Mouse (Mus musculus): Measurements from ENCODE around the gene Elk3. TPM values are rescaled to one million over a fixed set of nuclear protein-coding genes. Genes with fewer than 3 reads are reported as not detected.
A peak's percentile ranks its signal among the peaks of the same experiment; 100 is the strongest.
"Not testable (repeated sequence)": the region's sequence is repeated elsewhere in the genome, so short reads cannot be mapped to it uniquely, and the experiment has no call there.

The Elk3 gene
- 7.9 and 11.3 TPM in 2 replicates for polyA plus RNA-seq (2014; fragmentation: Nextera tagmentation; extraction: Ambion mirVana)

GRCm38 (mm10) chr10:93310721-93311411, at the start of gene Elk3:
Gene Elk3 (minus strand): TSS chr10:93311135.
- H3K4me1 ChIP-seq (replicated peaks; ENCODE audit: control insufficient read depth, insufficient read depth, low read length), result peaks cover 8% of the 10 kb centered on the region
- 2% methylated on average over 52 of the region's 53 CpGs for WGBS
- H3K36me3 ChIP-seq (replicated peaks; ENCODE audit: control insufficient read depth, insufficient read depth), result no peaks in the 10 kb centered on the region
- H3K9ac ChIP-seq, result peak within 1 kb of the TSS; percentile 77
- H3K27ac ChIP-seq, result peak within 1 kb of the TSS; percentile 78
- 0 out of 2 replicates have a peak, but pooled peaks cover 4% of the 10 kb centered on the region for H3K9me3 ChIP-seq (ENCODE audit: control insufficient read depth, low read length)
- DNase-seq (ENCODE audit: low spot score) (peak; percentile 50), ATAC-seq (ENCODE audit: low FRiP score) (peak; percentile 73)
- peaks cover 8% of the 10 kb centered on the region; the same call in 1 of the 2 replicates for H3K27me3 ChIP-seq (ENCODE audit: control insufficient read depth, insufficient read depth, low read length)
- peak within 1 kb of the TSS; percentile 60 for H3K4me3 ChIP-seq (replicated peaks; ENCODE audit: low read length)
- H3K4me2 ChIP-seq (replicated peaks), result peak within 1 kb of the TSS; percentile 99

- H3K9ac ChIP-seq, result no peak overlapping the region
- H3K27ac ChIP-seq, result no peak overlapping the region
- H3K4me3 ChIP-seq (replicated peaks; ENCODE audit: low read length), result no peak overlapping the region
- DNase-seq (ENCODE audit: low spot score) (no peak), ATAC-seq (ENCODE audit: low FRiP score) (no peak)
- H3K4me2 ChIP-seq (replicated peaks), result no peak overlapping the region
- no peaks in the 10 kb centered on the region for H3K9me3 ChIP-seq (ENCODE audit: control insufficient read depth, low read length)
- no peaks in the 10 kb centered on the region for H3K36me3 ChIP-seq (replicated peaks; ENCODE audit: control insufficient read depth, insufficient read depth)
- no peaks in the 10 kb centered on the region for H3K27me3 ChIP-seq (ENCODE audit: control insufficient read depth, insufficient read depth, low read length)
- no peaks in the 10 kb centered on the region for H3K4me1 ChIP-seq (replicated peaks; ENCODE audit: control insufficient read depth, insufficient read depth, low read length)
- WGBS, result 57% methylated on average over 3 of the region's 3 CpGs
These were observed 49.7 kb upstream of the Elk3 start for GRCm38 (mm10) chr10:93360623-93361022.

GRCm38 (mm10) chr10:93360190-93360589, 49.3 kb upstream of the Elk3 start:
- H3K4me2 ChIP-seq (replicated peaks); DNase-seq (ENCODE audit: low spot score); H3K4me3 ChIP-seq (replicated peaks; ENCODE audit: low read length); H3K36me3 ChIP-seq (replicated peaks; ENCODE audit: control insufficient read depth, insufficient read depth); H3K27ac ChIP-seq; ATAC-seq (ENCODE audit: low FRiP score); H3K27me3 ChIP-seq (ENCODE audit: control insufficient read depth, insufficient read depth, low read length); H3K9me3 ChIP-seq (ENCODE audit: control insufficient read depth, low read length); H3K4me1 ChIP-seq (replicated peaks; ENCODE audit: control insufficient read depth, insufficient read depth, low read length); H3K9ac ChIP-seq: not testable (repeated sequence)
- 76% methylated on average over 4 of the region's 4 CpGs for WGBS

- H3K9me3 ChIP-seq (ENCODE audit: control insufficient read depth, low read length), result no peaks in the 10 kb centered on the region
- 71% methylated on average over 7 of the region's 7 CpGs for WGBS
These were observed 48.5 kb upstream of the Elk3 start for GRCm38 (mm10) chr10:93359339-93359863.

GRCm38 (mm10) chr10:93358878-93359277, 47.9 kb upstream of the Elk3 start:
- Histone ChIP-seq H3K4me3 (replicated peaks; ENCODE audit: low read length) (no peak overlapping the region), H3K27me3 (ENCODE audit: control insufficient read depth, insufficient read depth, low read length) (no peaks in the 10 kb centered on the region), H3K4me2 (replicated peaks) (no peak overlapping the region), H3K4me1 (replicated peaks; ENCODE audit: control insufficient read depth, insufficient read depth, low read length) (no peaks in the 10 kb centered on the region), H3K9ac (no peak overlapping the region), H3K9me3 (ENCODE audit: control insufficient read depth, low read length) (no peaks in the 10 kb centered on the region), H3K36me3 (replicated peaks; ENCODE audit: control insufficient read depth, insufficient read depth) (no peaks in the 10 kb centered on the region), H3K27ac (no peak overlapping the region)
- ATAC-seq (ENCODE audit: low FRiP score) (no peak), DNase-seq (ENCODE audit: low spot score) (no peak)
- WGBS, result 87% methylated on average over 4 of the region's 4 CpGs

More at GRCm38 (mm10) chr10:93359339-93359863, 48.5 kb upstream of the Elk3 start:
- Histone ChIP-seq H3K4me3 (replicated peaks; ENCODE audit: low read length) (no peak overlapping the region), H3K27me3 (ENCODE audit: control insufficient read depth, insufficient read depth, low read length) (no peaks in the 10 kb centered on the region), H3K36me3 (replicated peaks; ENCODE audit: control insufficient read depth, insufficient read depth) (no peaks in the 10 kb centered on the region), H3K4me1 (replicated peaks; ENCODE audit: control insufficient read depth, insufficient read depth, low read length) (no peaks in the 10 kb centered on the region), H3K4me2 (replicated peaks) (no peak overlapping the region), H3K27ac (no peak overlapping the region), H3K9ac (no peak overlapping the region)
- DNase-seq (ENCODE audit: low spot score) (no peak), ATAC-seq (ENCODE audit: low FRiP score) (no peak)

GRCm38 (mm10) chr10:93357162-93357561, 46.2 kb upstream of the Elk3 start:
- Histone ChIP-seq H3K27ac (no peak overlapping the region), H3K36me3 (replicated peaks; ENCODE audit: control insufficient read depth, insufficient read depth) (no peaks in the 10 kb centered on the region), H3K4me3 (replicated peaks; ENCODE audit: low read length) (no peak overlapping the region), H3K9ac (no peak overlapping the region), H3K4me2 (replicated peaks) (no peak overlapping the region), H3K9me3 (ENCODE audit: control insufficient read depth, low read length) (no peaks in the 10 kb centered on the region), H3K4me1 (replicated peaks; ENCODE audit: control insufficient read depth, insufficient read depth, low read length) (no peaks in the 10 kb centered on the region), H3K27me3 (ENCODE audit: control insufficient read depth, insufficient read depth, low read length) (no peaks in the 10 kb centered on the region)
- ATAC-seq (ENCODE audit: low FRiP score) (no peak), DNase-seq (ENCODE audit: low spot score) (no peak)
- WGBS, result 92% methylated on average over 5 of the region's 5 CpGs

- DNase-seq (ENCODE audit: low spot score), result no peak
- H3K4me2 ChIP-seq (replicated peaks), result no peak overlapping the region
- ATAC-seq (ENCODE audit: low FRiP score), result no peak
- no peak overlapping the region for H3K4me3 ChIP-seq (replicated peaks; ENCODE audit: low read length)
- no peaks in the 10 kb centered on the region for H3K4me1 ChIP-seq (replicated peaks; ENCODE audit: control insufficient read depth, insufficient read depth, low read length)
- no peaks in the 10 kb centered on the region for H3K9me3 ChIP-seq (ENCODE audit: control insufficient read depth, low read length)
- no peak overlapping the region for H3K27ac ChIP-seq
- WGBS, result 92% methylated on average over 9 of the region's 9 CpGs
- no peaks in the 10 kb centered on the region for H3K36me3 ChIP-seq (replicated peaks; ENCODE audit: control insufficient read depth, insufficient read depth)
- H3K27me3 ChIP-seq (ENCODE audit: control insufficient read depth, insufficient read depth, low read length), result no peaks in the 10 kb centered on the region
- no peak overlapping the region for H3K9ac ChIP-seq
These were observed 45.2 kb upstream of the Elk3 start for GRCm38 (mm10) chr10:93356122-93356521.

- no peak overlapping the region for H3K4me3 ChIP-seq (replicated peaks; ENCODE audit: low read length)
- no peak for DNase-seq (ENCODE audit: low spot score)
- H3K9me3 ChIP-seq (ENCODE audit: control insufficient read depth, low read length), result no peaks in the 10 kb centered on the region
- H3K4me1 ChIP-seq (replicated peaks; ENCODE audit: control insufficient read depth, insufficient read depth, low read length), result no peaks in the 10 kb centered on the region
- no peak overlapping the region for H3K4me2 ChIP-seq (replicated peaks)
- no peaks in the 10 kb centered on the region for H3K27me3 ChIP-seq (ENCODE audit: control insufficient read depth, insufficient read depth, low read length)
- WGBS, result 41% methylated on average over 8 of the region's 8 CpGs
- no peak overlapping the region for H3K9ac ChIP-seq
- ATAC-seq (ENCODE audit: low FRiP score), result no peak
- H3K27ac ChIP-seq, result no peak overlapping the region
- no peaks in the 10 kb centered on the region for H3K36me3 ChIP-seq (replicated peaks; ENCODE audit: control insufficient read depth, insufficient read depth)
These were observed 44.5 kb upstream of the Elk3 start for GRCm38 (mm10) chr10:93355276-93355927.

- H3K27me3 ChIP-seq (ENCODE audit: control insufficient read depth, insufficient read depth, low read length), result no peaks in the 10 kb centered on the region
- H3K4me1 ChIP-seq (replicated peaks; ENCODE audit: control insufficient read depth, insufficient read depth, low read length), result no peaks in the 10 kb centered on the region
- H3K9ac ChIP-seq, result no peak overlapping the region
- H3K27ac ChIP-seq, result no peak overlapping the region
- H3K36me3 ChIP-seq (replicated peaks; ENCODE audit: control insufficient read depth, insufficient read depth), result no peaks in the 10 kb centered on the region
- DNase-seq (ENCODE audit: low spot score) (no peak), ATAC-seq (ENCODE audit: low FRiP score) (no peak)
- no peak overlapping the region for H3K4me2 ChIP-seq (replicated peaks)
- WGBS, result 83% methylated on average over 10 of the region's 10 CpGs
- no peaks in the 10 kb centered on the region for H3K9me3 ChIP-seq (ENCODE audit: control insufficient read depth, low read length)
- H3K4me3 ChIP-seq (replicated peaks; ENCODE audit: low read length), result no peak overlapping the region
These were observed 42.8 kb upstream of the Elk3 start for GRCm38 (mm10) chr10:93353545-93354326.
